Mouse (Mus musculus) ES-E14 (cell line): ENCODE measurements at regions not wholly inside any gene's neighbourhood (a gene's known extent, or its start where the extent isn't known, plus 50 kb on each side); places are given as distances from the start of the nearest gene placed in this dataset.

Source experiments
- MAFK ChIP-seq: IDR thresholded peaks from 2 replicates; pipeline ENCODE4 v1.6.1; 2014; ENCODE audit warnings: mild to moderate bottlenecking, low read depth, low read length, inconsistent platforms; ENCODE audit not compliant: insufficient read depth
- ZC3H11A ChIP-seq: IDR thresholded peaks from 2 replicates; pipeline ENCODE4 v1.6.1; 2012; ENCODE audit warnings: low read depth, mild to moderate bottlenecking, inconsistent platforms, low read length, borderline replicate concordance
- ZNF384 ChIP-seq: IDR thresholded peaks from 2 replicates; pipeline ENCODE4 v1.6.1; 2012; ENCODE audit warnings: low read depth, low read length, inconsistent platforms

- TF ChIP-seq ZNF384, result no peak
- TF ChIP-seq ZC3H11A, result no peak
- TF ChIP-seq MAFK, result no peak
Observed at GRCm38 (mm10) chr3:117049410-117049809, 80.6 kb upstream of the Palmd start.
